Mouse (Mus musculus) erythroblast, embryonic 14.5 days (primary cell): Measurements from ENCODE around the gene Ece1. TPM values are rescaled to one million over a fixed set of nuclear protein-coding genes. Genes with fewer than 3 reads are reported as not detected.

ENCODE experiments used
- H3K27me3 ChIP-seq: 2 replicates; pipeline ENCODE4 v1.6.1; 2012; ENCODE audit warnings: inconsistent platforms; ENCODE audit not compliant: control insufficient read depth
- H3K36me3 ChIP-seq: 2 replicates; pipeline ENCODE4 v1.6.1; 2012; ENCODE audit warnings: mild to moderate bottlenecking, inconsistent platforms; ENCODE audit not compliant: control insufficient read depth
- H3K4me1 ChIP-seq: 2 replicates; pipeline ENCODE4 v1.6.1; 2012; ENCODE audit warnings: inconsistent platforms; ENCODE audit not compliant: control insufficient read depth
- H3K4me3 ChIP-seq: replicated peaks from 2 replicates; pipeline ENCODE3; 2012; ENCODE audit warnings: moderate library complexity, mild to moderate bottlenecking, inconsistent platforms
- H3K9me3 ChIP-seq: 2 replicates; pipeline ENCODE4 v1.6.1; 2012; ENCODE audit warnings: low read length, inconsistent platforms, mixed read lengths; ENCODE audit not compliant: control insufficient read depth
- GATA1 ChIP-seq: IDR thresholded peaks from 2 replicates; pipeline ENCODE4 v1.6.1; 2012; ENCODE audit warnings: low read length, inconsistent platforms, mixed read lengths
- TAL1 ChIP-seq: IDR thresholded peaks from 3 replicates; pipeline ENCODE4 v1.6.1; 2012; ENCODE audit warnings: low read length, inconsistent platforms, mixed read lengths
- polyA plus RNA-seq: library from polyadenylated mRNA; stranded (reverse); fragments of >175 nt; gene quantifications from 2 replicates; pipeline ENCODE4 v1.2.3, GENCODE M21; 2012

The Ece1 gene
- polyA plus RNA-seq: 0.85 and 1.1 TPM in 2 replicates

DNA sequence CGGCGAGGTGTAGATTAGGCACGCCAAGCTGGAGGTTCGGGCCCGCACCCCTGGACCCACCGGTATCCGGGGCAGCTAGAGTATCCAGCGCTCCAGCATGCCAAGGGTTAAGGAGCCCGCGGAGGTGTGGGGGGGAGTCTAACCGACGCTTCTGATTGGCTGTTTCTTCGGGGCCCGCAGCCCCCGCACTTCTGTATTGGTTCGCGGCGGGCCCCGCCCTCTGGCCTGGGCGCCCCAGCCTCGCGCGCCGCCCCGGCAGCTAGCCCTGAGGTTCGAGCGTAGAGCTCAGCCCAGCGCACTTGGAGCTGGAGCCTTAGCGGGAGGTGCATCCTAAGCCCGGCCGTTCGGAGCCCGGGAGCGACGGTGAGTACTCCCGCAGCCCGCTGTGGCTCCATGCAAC is at the start of gene Ece1:
Gene Ece1 (plus strand): TSS at position 219 of the 400 bp plus-strand sequence.
- Histone ChIP-seq H3K9me3 (no peaks in the 10 kb centered on the region), H3K4me3 (peak within 1 kb of the TSS; percentile 74), H3K4me1 (peaks cover 40% of the 10 kb centered on the region), H3K27me3 (peaks cover 57% of the 10 kb centered on the region), H3K36me3 (no peaks in the 10 kb centered on the region)
- TF ChIP-seq GATA1 (no peak), TAL1 (no peak)

GRCm38 (mm10) chr4:137812946-137813708 is 48.9 kb upstream of the Ece1 start:
- Histone ChIP-seq H3K4me1 (no peaks in the 10 kb centered on the region), H3K4me3 (no peak overlapping the region), H3K27me3 (peaks cover 2% of the 10 kb centered on the region; the same call in 1 of the 2 replicates), H3K9me3 (no peaks in the 10 kb centered on the region), H3K36me3 (no peaks in the 10 kb centered on the region)
- TF ChIP-seq GATA1: no peak
- TF ChIP-seq TAL1: no peak

DNA sequence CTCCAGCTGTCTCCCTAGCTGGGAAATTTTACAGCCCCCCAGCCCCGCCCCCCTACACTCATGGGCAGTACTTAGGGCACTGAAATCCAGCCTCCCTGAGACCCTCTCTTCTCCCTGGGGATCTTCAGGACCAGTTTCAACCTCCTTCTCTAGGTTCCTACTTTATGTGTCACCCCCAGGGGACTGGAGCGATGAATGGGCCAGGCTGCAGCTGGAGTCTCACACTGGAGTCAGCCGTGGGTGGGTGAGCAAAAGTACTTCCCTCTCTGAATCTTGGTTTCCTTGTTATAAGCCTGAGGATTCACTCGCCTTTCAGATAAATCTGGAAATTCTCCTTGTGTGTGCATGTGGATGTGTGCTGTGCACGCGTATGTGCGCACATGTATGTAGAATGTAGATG is 47.9 kb upstream of the Ece1 start:
- Histone ChIP-seq H3K36me3 (no peaks in the 10 kb centered on the region), H3K4me3 (no peak overlapping the region), H3K27me3 (peaks cover 2% of the 10 kb centered on the region; the same call in 1 of the 2 replicates), H3K9me3 (no peaks in the 10 kb centered on the region), H3K4me1 (no peaks in the 10 kb centered on the region)
- no peak for TF ChIP-seq GATA1
- TF ChIP-seq TAL1: no peak

- no peaks in the 10 kb centered on the region for H3K36me3 ChIP-seq
- no peaks in the 10 kb centered on the region for H3K4me1 ChIP-seq
- no peak overlapping the region for H3K4me3 ChIP-seq
- TF ChIP-seq TAL1 (no peak), GATA1 (no peak)
- peaks cover 2% of the 10 kb centered on the region; the same call in 1 of the 2 replicates for H3K27me3 ChIP-seq
- 0 out of 2 replicates have a peak, but pooled peaks cover 3% of the 10 kb centered on the region for H3K9me3 ChIP-seq
Observed at GRCm38 (mm10) chr4:137815473-137815872, 46.6 kb upstream of the Ece1 start.

DNA sequence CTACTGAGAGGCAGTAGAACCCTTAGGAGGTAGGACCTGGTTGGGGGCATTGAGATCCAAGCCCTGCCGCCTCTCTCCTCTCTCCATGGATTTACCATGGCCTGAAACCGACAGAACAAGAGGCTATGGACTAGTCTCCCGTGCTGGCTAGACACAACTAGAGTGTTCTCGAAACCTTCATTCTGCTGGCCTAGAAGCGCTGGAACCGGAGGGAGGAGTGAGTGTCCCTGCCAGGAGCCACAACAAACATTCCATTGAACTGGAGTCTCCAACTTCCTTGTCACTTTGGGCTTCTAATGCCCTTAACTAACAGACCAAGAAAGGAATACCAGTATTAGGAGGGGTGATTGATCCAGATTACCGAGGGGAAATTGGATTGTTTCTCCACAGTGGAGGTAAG is 45.8 kb upstream of the Ece1 start:
- TF ChIP-seq GATA1 (no peak), TAL1 (no peak)
- Histone ChIP-seq H3K9me3 (0 out of 2 replicates have a peak, but pooled peaks cover 3% of the 10 kb centered on the region), H3K4me3 (no peak overlapping the region), H3K36me3 (no peaks in the 10 kb centered on the region), H3K27me3 (peaks cover 2% of the 10 kb centered on the region; the same call in 1 of the 2 replicates), H3K4me1 (no peaks in the 10 kb centered on the region)

DNA sequence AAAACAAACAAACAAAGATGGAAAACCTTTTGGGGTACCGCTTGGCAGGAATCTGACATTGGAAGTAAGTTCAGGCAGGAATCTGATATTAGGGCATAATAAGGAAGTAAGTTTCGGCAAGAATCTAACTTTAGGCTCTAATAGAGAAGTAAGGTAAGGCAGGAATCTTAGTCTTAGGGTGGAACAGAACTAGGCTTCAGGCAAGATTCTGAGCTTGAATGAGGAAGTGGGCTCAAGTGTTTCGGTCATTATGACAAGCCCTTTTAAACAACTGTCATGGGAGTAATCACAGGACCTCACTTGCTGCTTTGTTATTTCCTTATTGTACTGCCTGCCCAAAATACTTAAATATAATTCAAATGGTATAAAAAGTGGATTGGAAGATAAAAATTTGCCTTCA is 43.7 kb upstream of the Ece1 start:
- H3K27me3 ChIP-seq: peaks cover 2% of the 10 kb centered on the region; the same call in 1 of the 2 replicates
- TF ChIP-seq TAL1: no peak
- TF ChIP-seq GATA1: no peak
- H3K36me3 ChIP-seq: no peaks in the 10 kb centered on the region
- no peak overlapping the region for H3K4me3 ChIP-seq
- no peaks in the 10 kb centered on the region for H3K4me1 ChIP-seq
- H3K9me3 ChIP-seq: 0 out of 2 replicates have a peak, but pooled peaks cover 3% of the 10 kb centered on the region

GRCm38 (mm10) chr4:137819487-137819886 is 42.5 kb upstream of the Ece1 start:
- H3K27me3 ChIP-seq: no peaks in the 10 kb centered on the region
- H3K4me1 ChIP-seq: no peaks in the 10 kb centered on the region
- H3K36me3 ChIP-seq: no peaks in the 10 kb centered on the region
- H3K4me3 ChIP-seq: no peak overlapping the region
- TF ChIP-seq GATA1 (no peak), TAL1 (no peak)
- 0 out of 2 replicates have a peak, but pooled peaks cover 3% of the 10 kb centered on the region for H3K9me3 ChIP-seq

DNA sequence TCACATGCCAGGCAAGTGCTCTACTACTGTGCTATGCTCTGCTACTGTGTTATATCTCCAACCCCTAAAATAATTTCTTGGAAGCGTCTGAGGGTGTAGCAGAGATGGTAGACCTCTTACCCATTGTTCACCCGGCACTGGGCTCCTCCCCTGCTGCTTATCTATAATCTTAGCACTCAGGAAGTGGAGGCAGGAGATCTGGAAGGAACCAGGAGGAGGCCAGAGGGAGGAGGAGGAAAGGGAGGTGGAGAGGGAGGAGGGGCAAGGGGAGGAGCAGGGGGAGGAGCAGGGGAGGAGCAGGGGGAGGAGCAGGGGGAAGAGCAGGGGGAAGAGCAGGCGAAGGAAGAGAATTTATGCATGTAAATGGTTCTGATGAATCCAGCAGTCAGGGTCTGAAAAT is 41.3 kb upstream of the Ece1 start:
- Histone ChIP-seq H3K27me3 (no peaks in the 10 kb centered on the region), H3K36me3 (no peaks in the 10 kb centered on the region), H3K4me3 (no peak overlapping the region), H3K4me1 (no peaks in the 10 kb centered on the region), H3K9me3 (0 out of 2 replicates have a peak, but pooled peaks cover 3% of the 10 kb centered on the region)
- TF ChIP-seq TAL1 (no peak), GATA1 (no peak)

- Histone ChIP-seq H3K27me3 (no peaks in the 10 kb centered on the region), H3K36me3 (no peaks in the 10 kb centered on the region), H3K4me1 (no peaks in the 10 kb centered on the region), H3K9me3 (0 out of 2 replicates have a peak, but pooled peaks cover 3% of the 10 kb centered on the region), H3K4me3 (no peak overlapping the region)
- TF ChIP-seq GATA1: no peak
- no peak for TF ChIP-seq TAL1
Observed at GRCm38 (mm10) chr4:137822537-137822936, 39.5 kb upstream of the Ece1 start.

GRCm38 (mm10) chr4:137823542-137823941 is 38.5 kb upstream of the Ece1 start:
- Histone ChIP-seq H3K4me1 (no peaks in the 10 kb centered on the region), H3K4me3 (no peak overlapping the region), H3K27me3 (no peaks in the 10 kb centered on the region; the same call in 1 of the 2 replicates), H3K36me3 (no peaks in the 10 kb centered on the region), H3K9me3 (0 out of 2 replicates have a peak, but pooled peaks cover 3% of the 10 kb centered on the region)
- TF ChIP-seq TAL1 (no peak), GATA1 (no peak)
